Mouse (Mus musculus) spleen, adult 2 months (tissue): ENCODE results near the gene Efcab12. TPM values are rescaled to one million over a fixed set of nuclear protein-coding genes. Genes with fewer than 3 reads are reported as not detected.

Source experiments
- DNase-seq, 2 experiments: peaks; one replicate each; pipeline versions ENCODE4 v3.0.0 to v3.0.0-alpha.2; 2012 to 2021; ENCODE audit warnings: low spot score in 2 of 2, low read depth in 1 of 2
- H3K27ac ChIP-seq: fragments of 200-500 bp; 2 replicates; pipeline ENCODE4 v1.5.1; 2012; ENCODE audit warnings: low read length, inconsistent platforms; ENCODE audit not compliant: insufficient read depth
- H3K27me3 ChIP-seq: fragments of 200-500 bp; 2 replicates; pipeline ENCODE4 v1.6.1; 2012; ENCODE audit warnings: mild to moderate bottlenecking, moderate library complexity, low read length, inconsistent platforms; ENCODE audit not compliant: control insufficient read depth, insufficient read depth
- H3K36me3 ChIP-seq: fragments of 200-500 bp; 2 replicates; pipeline ENCODE4 v1.6.1; 2012; ENCODE audit warnings: mild to moderate bottlenecking, low read length, inconsistent platforms; ENCODE audit not compliant: control insufficient read depth, insufficient read depth
- H3K4me1 ChIP-seq: fragments of 200-500 bp; 2 replicates; pipeline ENCODE4 v1.6.1; 2011; ENCODE audit warnings: inconsistent platforms; ENCODE audit not compliant: control insufficient read depth, insufficient read depth, insufficient read length
- H3K4me3 ChIP-seq: fragments of 200-500 bp; 2 replicates; pipeline ENCODE4 v1.5.1; 2011; ENCODE audit warnings: mild to moderate bottlenecking, inconsistent platforms; ENCODE audit not compliant: insufficient read depth, insufficient read length; ENCODE audit errors: extremely low read depth
- CTCF ChIP-seq: fragments of 200-500 bp; IDR thresholded peaks from 2 replicates; pipeline ENCODE4 v1.5.1; 2011; ENCODE audit warnings: mild to moderate bottlenecking, inconsistent platforms; ENCODE audit not compliant: insufficient read depth, insufficient read length, insufficient replicate concordance; ENCODE audit errors: extremely low read depth
- POLR2A ChIP-seq: fragments of 200-500 bp; IDR thresholded peaks from 2 replicates; pipeline ENCODE4 v1.6.1; 2011; ENCODE audit warnings: low read depth, low read length, inconsistent platforms
- WGBS: fragments of 180-500 bp; shearing (Covaris S2); methylation state at CpG from one replicate; pipeline ENCODE4 v1.1.7; 2018; 5-methylcytosine and 5-hydroxymethylcytosine counted together
- polyA plus RNA-seq: library from polyadenylated mRNA; depleted of rRNA; stranded (reverse); fragments of >200 nt; gene quantifications from 2 replicates; pipeline ENCODE4 v1.2.3, GENCODE M21; 2012

Efcab12 gene
- polyA plus RNA-seq, 1 experiment = 0.15 TPM

DNA sequence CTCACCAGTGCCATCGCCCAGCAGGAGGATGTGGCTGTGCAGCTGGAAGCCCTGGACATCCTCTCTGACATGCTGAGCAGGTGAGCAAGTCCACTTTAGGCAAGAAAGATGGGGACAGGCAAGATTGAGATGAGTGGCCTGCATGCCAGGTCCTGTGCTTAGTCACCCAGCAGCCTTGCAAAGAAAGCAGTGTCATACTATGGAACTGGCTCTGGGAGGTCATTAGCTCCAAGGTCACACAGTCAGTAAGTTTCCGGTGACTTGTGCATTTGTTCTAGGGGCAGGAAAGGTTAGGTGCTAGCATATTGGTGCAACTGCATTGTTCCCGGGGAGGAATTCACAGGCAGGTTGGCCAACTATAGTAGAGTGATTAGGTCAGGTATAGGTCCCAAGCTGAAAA lies 55.4 kb downstream of the Efcab12 start:
- DNase-seq = no peak
- H3K27me3 ChIP-seq = no peaks in the 10 kb centered on the region
- no peaks in the 10 kb centered on the region for H3K36me3 ChIP-seq
- TF ChIP-seq POLR2A (no peak), CTCF (no peak)
- no peak overlapping the region for H3K27ac ChIP-seq
- 90% methylated on average over 3 of the region's 3 CpGs for WGBS
- no peaks in the 10 kb centered on the region for H3K4me1 ChIP-seq
- H3K4me3 ChIP-seq = no peak overlapping the region

DNA sequence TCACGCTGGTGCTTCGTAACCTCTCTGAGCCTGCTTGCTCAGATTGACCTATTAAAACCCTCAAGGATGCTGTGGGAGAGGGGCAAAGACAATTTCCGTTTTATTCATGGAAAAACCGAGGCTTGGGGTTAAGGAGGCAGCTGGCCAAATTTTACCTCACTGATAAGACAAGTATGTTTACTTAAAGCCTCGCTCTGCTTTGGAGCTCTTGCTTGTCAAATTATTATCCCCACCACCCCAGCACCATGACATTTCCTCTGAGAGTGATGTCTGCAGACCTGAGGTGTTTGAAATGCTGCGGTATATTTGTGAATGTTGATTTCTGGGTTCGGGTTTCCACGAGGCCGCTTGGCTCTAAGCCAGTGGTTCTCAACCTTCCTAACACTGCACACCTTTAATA lies 61.8 kb downstream of the Efcab12 start:
- Histone ChIP-seq H3K27me3 (no peaks in the 10 kb centered on the region), H3K4me3 (no peak overlapping the region), H3K36me3 (no peaks in the 10 kb centered on the region), H3K27ac (no peak overlapping the region), H3K4me1 (no peaks in the 10 kb centered on the region; the same call in 1 of the 2 replicates)
- 67% methylated on average over 9 of the region's 9 CpGs for WGBS
- no peak for DNase-seq
- no peak for TF ChIP-seq CTCF
- no peak for TF ChIP-seq POLR2A

GRCm38 (mm10) chr6:115775838-115776237 lies 62.4 kb downstream of the Efcab12 start:
- TF ChIP-seq CTCF (no peak), POLR2A (no peak)
- H3K27me3 ChIP-seq = no peaks in the 10 kb centered on the region
- H3K4me1 ChIP-seq = no peaks in the 10 kb centered on the region; the same call in 1 of the 2 replicates
- H3K27ac ChIP-seq = no peak overlapping the region
- no peak overlapping the region for H3K4me3 ChIP-seq
- WGBS = 68% methylated on average over 3 of the region's 3 CpGs
- no peaks in the 10 kb centered on the region for H3K36me3 ChIP-seq
- no peak for DNase-seq

DNA sequence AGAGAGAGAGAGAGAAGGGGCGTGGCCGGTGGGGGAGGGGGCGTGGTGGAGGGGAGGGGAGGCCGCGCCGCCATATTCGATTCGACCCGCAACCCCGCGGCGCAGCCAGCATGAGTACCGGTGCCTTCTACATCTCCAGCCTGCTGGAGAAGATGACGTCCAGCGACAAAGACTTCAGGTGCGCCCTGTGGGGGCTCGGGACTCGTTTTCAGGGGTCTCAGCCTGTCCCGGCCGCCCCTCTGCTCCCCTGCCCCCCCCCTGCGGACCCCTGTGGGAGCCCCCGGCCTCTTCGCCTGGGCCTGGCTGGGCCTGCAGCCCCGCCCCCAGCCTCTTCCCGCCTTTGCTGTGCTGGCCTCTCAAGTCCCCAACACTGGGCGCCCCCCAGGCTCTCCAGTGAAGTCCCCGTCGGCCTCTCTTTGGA lies 63.7 kb downstream of the Efcab12 start, which contains the start of gene Cand2:
Gene Cand2 (plus strand): TSS at position 38 of the 421 bp plus-strand sequence.
- WGBS = 2% methylated on average over 18 of the region's 28 CpGs
- Histone ChIP-seq H3K4me1 (no peaks in the 10 kb centered on the region; the same call in 1 of the 2 replicates), H3K36me3 (no peaks in the 10 kb centered on the region), H3K27ac (no peak within 1 kb of the TSS), H3K4me3 (peak within 1 kb of the TSS; percentile 68), H3K27me3 (no peaks in the 10 kb centered on the region)
- TF ChIP-seq POLR2A (no peak), CTCF (no peak)
- peak; percentile 23 to 29 for DNase-seq

DNA sequence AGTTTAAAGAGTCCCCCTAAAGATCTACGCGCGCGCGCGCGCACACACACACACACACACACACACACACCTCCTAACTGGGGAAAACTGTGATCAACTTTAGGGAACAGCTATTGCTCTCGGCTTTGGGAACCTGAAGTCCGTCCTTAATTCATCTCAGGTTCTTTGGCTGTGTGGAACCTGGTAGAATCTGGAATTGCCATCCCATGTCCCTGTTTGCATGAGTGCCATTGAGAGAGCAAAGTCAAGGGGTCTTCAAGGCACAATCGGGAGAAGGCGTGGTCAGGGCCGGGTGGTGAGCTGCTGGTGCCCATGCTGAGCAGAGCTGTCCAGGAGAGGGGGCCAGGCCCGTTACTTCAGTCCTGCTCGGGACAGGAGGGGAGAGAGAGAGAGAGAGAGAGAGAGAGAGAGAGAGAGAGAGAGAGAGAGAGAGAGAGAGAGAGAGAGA lies 64.2 kb downstream of the Efcab12 start:
- Histone ChIP-seq H3K27ac (no peak overlapping the region), H3K4me3 (peak overlapping the region; percentile 68), H3K4me1 (no peaks in the 10 kb centered on the region; the same call in 1 of the 2 replicates), H3K27me3 (no peaks in the 10 kb centered on the region), H3K36me3 (no peaks in the 10 kb centered on the region)
- DNase-seq = no peak
- TF ChIP-seq POLR2A (no peak), CTCF (no peak)
- 2% methylated on average over 14 of the region's 14 CpGs for WGBS

- 80% methylated on average over 1 of the region's 1 CpGs for WGBS
- DNase-seq = no peak
- Histone ChIP-seq H3K36me3 (no peaks in the 10 kb centered on the region), H3K27ac (no peak overlapping the region), H3K4me1 (no peaks in the 10 kb centered on the region; the same call in 1 of the 2 replicates), H3K27me3 (no peaks in the 10 kb centered on the region), H3K4me3 (no peak overlapping the region)
- TF ChIP-seq CTCF = 0 out of 2 replicates have a peak, but pooled peaks have one; percentile 5
- TF ChIP-seq POLR2A = no peak
Observed at GRCm38 (mm10) chr6:115772604-115773003, 65.6 kb downstream of the Efcab12 start.

DNA sequence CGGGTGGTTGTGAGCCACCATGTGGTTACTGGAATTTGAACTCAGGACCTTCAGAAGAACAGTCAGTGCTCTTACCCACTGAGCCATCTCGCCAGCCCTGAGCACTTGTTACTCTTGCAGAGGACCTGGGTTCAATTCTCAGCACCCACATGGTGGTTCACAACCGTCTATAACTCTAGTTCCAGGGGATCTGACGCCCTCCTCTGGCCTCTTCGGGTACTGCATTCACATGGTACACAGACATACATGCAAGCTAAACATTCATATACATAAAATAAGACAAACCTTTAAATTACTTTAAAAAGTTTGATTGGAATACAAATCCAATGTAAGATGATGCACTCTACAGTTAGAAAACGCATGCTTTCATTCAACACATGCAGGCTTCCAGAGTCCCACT lies 66.0 kb downstream of the Efcab12 start:
- WGBS = 82% methylated on average over 6 of the region's 6 CpGs
- no peaks in the 10 kb centered on the region for H3K27me3 ChIP-seq
- no peaks in the 10 kb centered on the region for H3K36me3 ChIP-seq
- no peak overlapping the region for H3K4me3 ChIP-seq
- no peak overlapping the region for H3K27ac ChIP-seq
- TF ChIP-seq POLR2A = no peak
- TF ChIP-seq CTCF = no peak
- DNase-seq = no peak
- no peaks in the 10 kb centered on the region; the same call in 1 of the 2 replicates for H3K4me1 ChIP-seq
